Mouse (Mus musculus): Measurements from ENCODE around the gene Tmsb15l.
"Not testable (repeated sequence)": the region's sequence is repeated elsewhere in the genome, so short reads cannot be mapped to it uniquely, and the experiment has no call there.

Tmsb15l gene

GRCm38 (mm10) chrX:136976424-136977084 is at the start of gene Tmsb15l, which contains the start of gene Tmsb15b1:
Tmsb15l (minus strand) TSS chrX:136976869.
Tmsb15b1 (minus strand) TSS chrX:136976874.
- DNase-seq: peak; percentile 39 to 77

GRCm38 (mm10) chrX:137019310-137019709 is 42.6 kb upstream of the Tmsb15l start:
- peak; percentile 76 to 78 for DNase-seq

- DNase-seq: no peak
Observed at GRCm38 (mm10) chrX:137017668-137018067, 41.0 kb upstream of the Tmsb15l start.

GRCm38 (mm10) chrX:137015099-137015709 is 38.5 kb upstream of the Tmsb15l start:
- DNase-seq: peak; percentile 69 to 77

- no peak for DNase-seq
Observed at GRCm38 (mm10) chrX:136996256-136996655, 19.6 kb upstream of the Tmsb15l start.

GRCm38 (mm10) chrX:136993641-136994040 is 17.0 kb upstream of the Tmsb15l start:
- DNase-seq: no peak

- peak; percentile 70 to 74 for DNase-seq
Observed at GRCm38 (mm10) chrX:136992978-136993547, 16.4 kb upstream of the Tmsb15l start, which contains the start of gene Zcchc18. Zcchc18 (plus strand) TSS chrX:136993155.

GRCm38 (mm10) chrX:136992191-136992965 is 15.7 kb upstream of the Tmsb15l start:
- peak in 1 of 2 experiments; percentile 5 for DNase-seq

GRCm38 (mm10) chrX:136991274-136991673 is 14.6 kb upstream of the Tmsb15l start:
- peak; percentile 7 to 24 for DNase-seq

- DNase-seq: peak; percentile 47 to 50
Observed at GRCm38 (mm10) chrX:136986039-136986438, 9.4 kb upstream of the Tmsb15l start.

- DNase-seq: peak in 1 of 2 experiments; percentile 34
Observed at GRCm38 (mm10) chrX:136978616-136979015, 1.9 kb upstream of the Tmsb15l start.

- DNase-seq: not testable (repeated sequence)
Observed at GRCm38 (mm10) chrX:136975397-136975796, 1.3 kb downstream of the Tmsb15l start, which contains the start of gene Tmsb15b2. Tmsb15b2 (minus strand) TSS chrX:136975497.

- peak; percentile 25 to 39 for DNase-seq
Observed at GRCm38 (mm10) chrX:136959688-136960087, 17.0 kb downstream of the Tmsb15l start.

GRCm38 (mm10) chrX:136958300-136958699 is 18.4 kb downstream of the Tmsb15l start:
- DNase-seq: not testable (repeated sequence)

GRCm38 (mm10) chrX:136957583-136958279 is 18.9 kb downstream of the Tmsb15l start:
- peak in 1 of 2 experiments; percentile 69 for DNase-seq

- DNase-seq: no peak
Observed at GRCm38 (mm10) chrX:136937985-136938384, 38.7 kb downstream of the Tmsb15l start.

- no peak for DNase-seq
Observed at GRCm38 (mm10) chrX:136927031-136927430, 49.6 kb downstream of the Tmsb15l start, which contains the start of gene H2bfm. H2bfm (plus strand) TSS chrX:136927325.

- no peak for DNase-seq
Observed at GRCm38 (mm10) chrX:136925863-136926262, 50.8 kb downstream of the Tmsb15l start.
